Mouse (Mus musculus) kidney, adult 8-10 months (tissue): Measurements from ENCODE around the gene Ppp1r17.

Experiments
- DNase-seq, 2 experiments: peaks; one replicate each; pipeline ENCODE4 v3.0.0; 2022

The Ppp1r17 gene

DNA sequence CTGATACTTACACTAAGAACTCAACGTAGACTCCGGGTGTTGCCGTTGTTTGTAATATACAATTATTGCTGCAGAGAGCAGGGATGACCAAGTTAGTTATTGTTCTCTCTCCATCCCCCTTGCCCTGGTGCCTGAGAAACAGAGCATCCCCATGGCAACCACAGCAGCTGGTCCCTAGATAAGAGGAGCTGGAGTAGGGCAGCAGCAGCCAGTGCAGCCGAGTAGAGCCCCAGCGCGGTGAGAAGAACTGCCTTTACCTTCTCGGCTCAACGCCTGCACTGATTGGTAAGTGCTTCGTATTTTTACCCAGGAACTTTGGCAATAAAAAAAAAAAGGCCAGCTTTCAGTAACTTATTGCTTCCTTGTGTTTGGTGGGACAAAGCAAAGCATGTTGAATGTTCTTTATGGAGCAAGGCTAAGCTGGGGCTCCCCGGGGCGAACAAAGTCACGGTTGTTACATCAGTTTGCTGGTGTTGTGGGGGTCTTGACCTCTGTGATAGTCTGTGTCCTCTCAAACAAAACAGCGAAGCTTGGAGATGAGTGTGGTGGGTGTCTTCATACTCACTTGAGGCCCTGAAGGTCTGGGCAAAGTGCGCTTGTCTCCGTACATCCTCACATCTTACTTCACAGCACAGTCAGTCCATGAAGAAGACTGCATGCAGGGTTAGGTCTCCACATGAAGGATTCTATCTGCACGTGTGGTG is at the start of gene Ppp1r17:
Ppp1r17 (plus strand) TSS at position 207 of the 704 bp plus-strand sequence.
- DNase-seq, result no peak

DNA sequence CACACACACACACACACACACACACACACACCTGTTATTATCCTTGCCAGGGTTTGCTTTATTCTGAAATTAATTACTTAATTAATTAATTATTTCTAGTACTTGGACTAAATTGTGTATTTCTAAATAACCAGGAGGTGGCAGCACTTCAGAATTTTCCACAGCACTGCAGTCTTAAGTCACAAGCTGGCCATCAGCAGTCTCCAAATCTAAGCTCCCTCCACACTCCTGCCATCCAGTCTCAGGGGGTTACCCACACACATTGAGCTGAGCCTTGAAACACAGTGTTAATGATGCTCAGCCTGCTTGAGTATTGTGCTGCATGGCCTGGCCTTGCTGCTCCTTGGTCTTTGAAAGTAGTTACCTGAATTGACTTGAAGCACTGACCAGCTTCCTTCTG is 44.3 kb upstream of the Ppp1r17 start:
- peak in 1 of 2 experiments; percentile 2 for DNase-seq

DNA sequence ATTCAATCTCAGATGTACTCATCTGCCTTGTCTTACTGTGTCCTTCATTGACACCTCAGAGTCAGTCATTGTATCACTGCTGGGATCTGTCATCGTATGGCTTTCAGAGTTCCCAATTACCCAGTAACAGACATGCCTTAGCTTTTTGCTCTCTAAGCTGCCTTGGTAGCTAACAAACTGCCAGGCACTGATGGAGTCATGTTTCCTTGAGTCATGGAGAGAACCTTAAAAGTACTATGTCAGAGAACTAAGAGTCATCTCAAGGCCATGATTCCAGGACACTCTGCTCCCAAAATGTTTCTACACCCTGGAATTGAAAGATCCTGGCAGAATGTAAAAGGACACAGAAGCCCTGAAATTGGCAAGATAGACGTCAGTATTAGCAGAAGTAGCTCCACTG is 37.5 kb upstream of the Ppp1r17 start:
- DNase-seq, result no peak

GRCm38 (mm10) chr6:56008711-56009110 is 8.6 kb upstream of the Ppp1r17 start:
- DNase-seq, result no peak

- DNase-seq, result no peak
Measured at GRCm38 (mm10) chr6:56012384-56012783, 4.9 kb upstream of the Ppp1r17 start.

DNA sequence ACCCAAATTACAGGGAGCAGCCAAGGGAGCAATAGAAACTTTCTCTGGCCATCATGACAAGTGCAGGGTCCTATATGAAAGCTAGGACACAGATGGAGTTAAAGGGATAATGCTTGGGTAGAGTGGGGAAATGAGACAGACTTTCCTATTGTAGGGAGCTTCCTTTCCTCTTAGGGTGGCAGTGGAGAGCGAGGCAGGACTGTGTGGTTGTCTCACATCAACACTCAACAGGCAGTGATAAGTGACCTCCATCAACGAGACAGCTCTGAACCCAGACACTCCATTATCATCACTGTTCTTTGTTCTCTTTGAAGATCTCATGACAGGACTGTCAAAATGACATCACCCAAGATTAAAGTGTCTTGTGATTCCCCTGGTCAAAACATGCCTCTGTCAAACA is 2.3 kb downstream of the Ppp1r17 start:
- no peak for DNase-seq

GRCm38 (mm10) chr6:56025533-56025932 is 8.2 kb downstream of the Ppp1r17 start:
- peak in 1 of 2 experiments; percentile 7 for DNase-seq

GRCm38 (mm10) chr6:56027318-56027717 is 10.0 kb downstream of the Ppp1r17 start:
- no peak for DNase-seq

- DNase-seq, result no peak
Measured at GRCm38 (mm10) chr6:56027966-56028365, 10.7 kb downstream of the Ppp1r17 start.

GRCm38 (mm10) chr6:56029986-56030385 is 12.7 kb downstream of the Ppp1r17 start:
- DNase-seq, result no peak

- no peak for DNase-seq
Measured at GRCm38 (mm10) chr6:56032231-56032630, 14.9 kb downstream of the Ppp1r17 start.

- DNase-seq, result no peak
Measured at GRCm38 (mm10) chr6:56035054-56035453, 17.8 kb downstream of the Ppp1r17 start.

DNA sequence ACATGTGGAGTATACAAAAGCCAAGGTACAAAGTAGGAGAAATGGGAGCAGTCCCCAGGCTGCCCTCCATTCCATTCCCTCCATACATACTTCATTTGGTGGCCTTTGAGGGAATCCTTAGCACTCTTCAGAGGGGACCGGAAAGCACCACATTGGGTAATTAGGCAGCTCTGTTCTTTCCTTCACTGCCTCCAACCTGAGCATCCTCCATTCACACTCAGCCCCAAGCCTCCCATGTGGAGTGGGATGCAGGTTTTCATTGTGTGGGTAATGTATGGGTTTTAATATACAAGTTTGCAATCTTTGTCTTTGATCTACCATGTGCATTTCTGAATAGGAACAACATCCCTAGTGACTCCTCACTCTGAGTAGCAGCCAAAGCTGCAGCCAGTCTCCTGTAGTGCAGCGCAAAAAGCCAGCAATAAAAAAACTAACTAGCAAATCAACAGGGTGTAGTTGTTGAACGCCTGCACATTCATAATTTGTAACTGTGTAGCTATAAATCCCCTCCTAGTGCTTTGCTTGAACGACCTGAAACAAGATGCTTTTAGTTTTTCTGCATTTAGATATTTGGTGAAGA is 22.3 kb downstream of the Ppp1r17 start:
- DNase-seq, result no peak

GRCm38 (mm10) chr6:56044270-56044669 is 27.0 kb downstream of the Ppp1r17 start:
- no peak for DNase-seq

GRCm38 (mm10) chr6:56044716-56045115 is 27.4 kb downstream of the Ppp1r17 start:
- DNase-seq, result no peak

DNA sequence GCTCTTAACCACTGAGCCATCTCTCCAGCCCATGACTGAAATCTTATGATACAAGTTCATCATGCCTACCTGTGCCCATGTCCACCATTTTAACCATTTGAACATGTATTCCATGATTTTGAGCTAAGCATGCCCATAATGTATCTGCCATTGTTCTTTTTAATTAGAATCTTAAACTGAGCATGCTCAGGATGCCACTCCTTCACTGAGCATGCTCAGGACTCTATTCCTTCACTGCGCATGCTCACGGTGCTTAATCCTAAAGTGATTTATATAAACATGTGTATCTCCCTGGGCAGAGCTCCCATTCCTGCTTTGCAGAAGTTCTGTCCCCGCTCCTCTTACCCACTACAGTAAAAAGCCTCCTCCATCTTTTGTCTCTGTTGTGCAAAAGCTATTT is 31.3 kb downstream of the Ppp1r17 start:
- DNase-seq, result no peak

DNA sequence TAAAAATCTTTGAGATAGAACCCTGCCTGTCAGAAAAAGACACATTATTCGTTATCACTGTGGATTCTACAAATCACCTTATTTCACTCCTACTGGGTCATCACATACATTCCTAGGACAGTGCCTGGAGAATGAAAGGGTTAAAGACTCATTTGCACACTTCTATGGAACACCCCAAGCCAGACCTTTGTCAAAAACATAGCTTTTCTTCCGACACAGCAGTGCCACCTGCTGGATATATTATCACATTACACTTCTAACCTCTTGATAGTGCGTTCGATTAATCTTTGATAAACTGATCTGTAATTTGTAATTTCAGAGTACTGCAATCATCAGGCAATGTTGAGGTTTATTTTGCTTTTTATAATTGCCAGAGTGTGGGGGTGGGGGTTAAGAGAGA is 31.8 kb downstream of the Ppp1r17 start:
- DNase-seq, result peak in 1 of 2 experiments; percentile 4

DNA sequence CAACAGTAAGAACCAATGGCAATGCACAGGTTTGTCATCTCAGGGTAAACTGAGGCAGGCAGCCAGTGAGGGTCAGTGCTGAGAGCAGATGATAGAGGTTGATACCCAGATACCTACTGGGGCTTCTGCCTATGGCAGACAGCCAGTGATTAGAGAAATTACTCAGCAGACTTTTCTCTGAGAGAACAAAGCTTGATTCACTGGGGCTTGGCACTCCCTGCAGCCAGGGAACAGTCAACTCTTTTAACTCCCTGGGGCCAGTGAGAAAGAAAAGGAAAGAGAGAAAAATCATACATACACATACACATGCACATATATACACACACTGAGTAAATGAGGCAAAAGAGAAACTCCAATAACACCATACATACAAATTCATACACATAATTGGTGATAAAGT is 46.4 kb downstream of the Ppp1r17 start:
- DNase-seq, result no peak

DNA sequence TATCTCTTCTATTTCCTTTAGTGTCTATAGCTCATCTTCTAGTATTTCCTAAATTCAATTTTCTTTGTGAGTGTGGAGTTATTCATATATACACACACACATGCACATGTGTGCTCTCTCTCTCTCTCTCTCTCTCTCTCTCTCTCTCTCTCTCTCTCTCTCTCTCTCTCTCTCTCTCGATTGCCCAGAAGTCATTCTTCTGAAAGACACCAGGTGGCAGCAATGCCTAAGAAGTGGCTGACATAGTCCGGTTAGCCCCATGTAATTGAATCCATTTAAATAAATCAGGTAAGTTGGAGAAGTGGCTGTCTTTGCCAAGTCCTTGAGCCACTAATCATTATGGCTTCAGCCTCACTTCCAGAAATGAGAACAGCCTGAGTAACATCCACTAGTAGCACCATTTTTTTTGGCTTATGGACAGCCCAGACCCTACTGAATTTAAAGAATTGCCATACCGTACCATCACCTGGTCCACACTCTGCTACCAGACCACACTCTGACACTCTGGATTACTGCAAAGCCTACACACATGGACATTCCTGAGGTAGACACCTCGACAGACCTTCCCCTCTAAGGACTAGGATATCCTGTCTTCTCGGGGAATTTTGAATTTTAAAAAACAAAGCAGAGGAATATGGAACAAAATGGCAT is 49.5 kb downstream of the Ppp1r17 start:
- DNase-seq, result peak; percentile 14 to 19

DNA sequence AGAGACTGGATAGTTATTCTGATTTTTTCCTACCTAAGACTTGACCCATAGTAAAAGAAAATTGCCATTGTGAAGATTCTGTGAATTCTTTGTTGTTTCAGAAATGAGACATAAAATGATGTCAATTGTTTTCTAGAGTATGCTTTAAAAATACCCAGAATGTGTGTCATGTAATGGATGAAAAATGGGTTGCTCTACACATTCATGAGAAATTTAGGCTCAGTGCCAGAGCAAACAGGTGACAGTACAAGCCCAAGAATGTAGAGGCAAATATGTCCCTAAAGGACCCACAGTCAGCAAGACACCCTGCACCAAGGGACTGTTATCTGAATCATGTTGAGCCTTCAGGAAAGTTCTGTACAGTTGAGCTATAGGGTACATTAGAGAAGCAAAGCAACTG is 51.2 kb downstream of the Ppp1r17 start:
- no peak for DNase-seq

DNA sequence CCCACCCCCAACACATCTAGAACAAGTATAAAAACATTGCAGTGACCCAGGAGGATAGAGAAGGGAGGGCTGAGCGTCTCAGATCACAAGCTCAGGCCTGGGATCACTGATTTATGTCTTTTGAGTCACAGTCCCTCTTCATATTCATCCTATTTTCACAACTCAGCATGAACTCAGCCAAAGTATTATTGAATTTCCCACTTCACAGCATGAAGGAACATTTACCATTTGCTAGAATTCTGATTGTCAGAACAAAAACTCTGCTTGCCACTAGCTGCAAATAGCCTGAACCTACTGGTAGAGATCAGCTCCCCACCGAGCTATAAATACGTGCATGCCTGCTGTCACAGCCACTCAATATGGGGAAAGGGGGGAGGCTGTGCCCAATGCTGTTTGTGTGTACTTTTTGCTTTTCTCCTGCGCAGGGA is 59.1 kb downstream of the Ppp1r17 start:
- DNase-seq, result no peak
